Mouse (Mus musculus): ENCODE data around the gene Sun5.

- TF ChIP-seq CTCF (IDR thresholded peaks at IDR 0.05; ENCODE audit: insufficient read depth, low read length) (no peak), POLR2A (IDR thresholded peaks at IDR 0.05; ENCODE audit: borderline replicate concordance, extremely low read depth, low read depth, low read length) (no peak)
Observed at GRCm38 (mm10) chr2:153899111-153899510, 28.2 kb upstream of the Sun5 start.
